Mouse (Mus musculus) mouse embryonic stem cell (cell line): ENCODE data around the gene Otogl.

Source experiments
- in situ Hi-C, 2 experiments: fragments of 300-500 bp; cut with MboI; formaldehyde crosslinking; loops; 1 replicate in 1 of 2; 3 replicates in 1 of 2; pipeline ENCODE4 v1.14.3; 2019 to 2020; ENCODE audit warnings: low sequenced_read_pairs in 2 of 2, low pct_unique_long_range_greater_than_20kb in 1 of 2, mixed read lengths in 1 of 2; ENCODE audit not compliant: unreplicated experiment in 1 of 2

Otogl gene

GRCm38 (mm10) chr10:107912084-107912573, at the start of gene Otogl:
Otogl (minus strand) TSS chr10:107912134.
- in situ Hi-C loops, result loop anchor here in 1 of 2 experiments (25.0 kb wide), 1 partner anchor 125 kb away; no protein-coding TSS in a partner anchor

- in situ Hi-C loops, result no loop called here
Measured at GRCm38 (mm10) chr10:107956588-107956987, 44.7 kb upstream of the Otogl start.

GRCm38 (mm10) chr10:107954444-107954843, 42.5 kb upstream of the Otogl start:
- in situ Hi-C loops, result no loop called here

GRCm38 (mm10) chr10:107951596-107951995, 39.7 kb upstream of the Otogl start:
- in situ Hi-C loops, result no loop called here

- in situ Hi-C loops, result loop anchor here in 1 of 2 experiments (25.0 kb wide), 1 partner anchor 337 kb away; no protein-coding TSS in a partner anchor
Measured at GRCm38 (mm10) chr10:107949945-107950344, 38.0 kb upstream of the Otogl start.

- in situ Hi-C loops, result loop anchor here in 1 of 2 experiments (25.0 kb wide), 1 partner anchor 339 kb away; no protein-coding TSS in a partner anchor
Measured at GRCm38 (mm10) chr10:107948647-107949046, 36.7 kb upstream of the Otogl start.

GRCm38 (mm10) chr10:107948038-107948437, 36.1 kb upstream of the Otogl start:
- in situ Hi-C loops, result loop anchor here in 1 of 2 experiments (25.0 kb wide), 1 partner anchor 339 kb away; no protein-coding TSS in a partner anchor

- in situ Hi-C loops, result loop anchor here in 1 of 2 experiments (25.0 kb wide), 1 partner anchor 341 kb away; no protein-coding TSS in a partner anchor
Measured at GRCm38 (mm10) chr10:107946348-107946747, 34.4 kb upstream of the Otogl start.

- in situ Hi-C loops, result loop anchor here in 1 of 2 experiments (25.0 kb wide), 1 partner anchor 343 kb away; no protein-coding TSS in a partner anchor
Measured at GRCm38 (mm10) chr10:107943859-107944258, 31.9 kb upstream of the Otogl start.

- in situ Hi-C loops, result loop anchor here in 1 of 2 experiments (25.0 kb wide), 1 partner anchor 346 kb away; no protein-coding TSS in a partner anchor
Measured at GRCm38 (mm10) chr10:107941188-107941900, 29.4 kb upstream of the Otogl start.

- in situ Hi-C loops, result loop anchor here in 1 of 2 experiments (25.0 kb wide), 1 partner anchor 347 kb away; no protein-coding TSS in a partner anchor
Measured at GRCm38 (mm10) chr10:107940302-107940701, 28.4 kb upstream of the Otogl start.

- in situ Hi-C loops, result loop anchor here in 1 of 2 experiments (25.0 kb wide), 1 partner anchor 347 kb away; no protein-coding TSS in a partner anchor
Measured at GRCm38 (mm10) chr10:107939821-107940220, 27.9 kb upstream of the Otogl start.

GRCm38 (mm10) chr10:107934055-107934454, 22.1 kb upstream of the Otogl start:
- in situ Hi-C loops, result loop anchor here in 1 of 2 experiments (25.0 kb wide), 1 partner anchor 353 kb away; no protein-coding TSS in a partner anchor

GRCm38 (mm10) chr10:107933527-107933926, 21.6 kb upstream of the Otogl start:
- in situ Hi-C loops, result loop anchor here in 1 of 2 experiments (25.0 kb wide), 1 partner anchor 354 kb away; no protein-coding TSS in a partner anchor

GRCm38 (mm10) chr10:107931833-107932828, 20.2 kb upstream of the Otogl start:
- in situ Hi-C loops, result loop anchor here in 1 of 2 experiments (25.0 kb wide), 1 partner anchor 355 kb away; no protein-coding TSS in a partner anchor

- in situ Hi-C loops, result loop anchor here in 1 of 2 experiments (25.0 kb wide), 1 partner anchor 357 kb away; no protein-coding TSS in a partner anchor
Measured at GRCm38 (mm10) chr10:107930471-107931021, 18.6 kb upstream of the Otogl start.

- in situ Hi-C loops, result loop anchor here in 1 of 2 experiments (25.0 kb wide), 1 partner anchor 362 kb away; no protein-coding TSS in a partner anchor
Measured at GRCm38 (mm10) chr10:107925306-107925705, 13.4 kb upstream of the Otogl start.
